Mouse (Mus musculus) layer of hippocampus, postnatal 25 days (tissue): ENCODE results near the gene Cma1. TPM values are rescaled to one million over a fixed set of nuclear protein-coding genes. Genes with fewer than 3 reads are reported as not detected.
"Not testable (repeated sequence)": the region's sequence is repeated elsewhere in the genome, so short reads cannot be mapped to it uniquely, and the experiment has no call there.

ENCODE experiments used
- DNase-seq, 2 experiments: peaks; one replicate each; pipeline ENCODE4 v3.0.0; 2022; ENCODE audit warnings: mixed read lengths in 2 of 2, low spot score in 1 of 2; ENCODE audit errors: extremely low spot score in 1 of 2
- total RNA-seq, 2 experiments: library from RNA; stranded (reverse); gene quantifications; 2 replicates each; pipeline ENCODE4 v1.2.3; 2021

The Cma1 gene
- total RNA-seq = under 1 TPM in 1 of 2 experiments, not detected in 1; 0.59 TPM

DNA sequence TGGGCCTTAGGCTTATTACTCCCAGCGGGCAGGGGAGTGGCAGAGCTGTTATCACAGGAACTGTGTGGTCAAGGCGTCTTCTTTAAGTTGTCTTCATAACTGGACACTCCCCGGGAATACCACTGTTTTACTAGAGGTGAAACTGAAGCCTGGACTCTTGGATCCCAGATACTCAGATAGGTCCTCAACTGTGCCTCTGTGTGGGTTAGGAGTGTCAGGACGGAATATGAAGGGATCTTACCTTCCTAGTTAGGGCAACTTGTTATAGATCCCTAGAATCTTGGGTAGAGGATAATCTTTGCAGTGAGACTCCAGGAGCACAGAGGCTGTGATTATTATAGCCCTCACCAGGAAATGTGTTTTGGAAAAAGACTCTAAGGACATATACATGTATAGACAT lies at the start of gene Cma1:
Cma1 (minus strand) TSS at position 101 of the 400 bp plus-strand sequence.
- DNase-seq = no peak

DNA sequence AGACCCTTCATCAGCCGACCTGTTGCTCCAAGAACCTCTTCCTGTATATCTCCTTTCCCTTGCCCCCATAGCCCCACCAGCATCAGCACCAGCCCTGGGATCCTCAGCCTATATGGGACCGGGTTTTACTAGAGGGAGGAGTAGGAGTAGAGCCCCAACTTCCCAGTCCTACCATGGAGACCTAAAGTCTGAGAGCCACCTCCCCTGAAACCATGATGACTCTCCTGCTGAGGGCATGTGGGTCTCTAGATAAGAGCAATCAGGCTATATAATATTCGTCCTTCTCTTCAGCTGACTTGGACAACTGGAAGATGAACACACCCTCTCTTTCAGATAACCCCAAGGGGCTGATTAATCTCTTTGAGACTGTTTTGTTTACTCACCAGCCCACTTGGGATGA lies 43.0 kb upstream of the Cma1 start:
- DNase-seq = not testable (repeated sequence)

DNA sequence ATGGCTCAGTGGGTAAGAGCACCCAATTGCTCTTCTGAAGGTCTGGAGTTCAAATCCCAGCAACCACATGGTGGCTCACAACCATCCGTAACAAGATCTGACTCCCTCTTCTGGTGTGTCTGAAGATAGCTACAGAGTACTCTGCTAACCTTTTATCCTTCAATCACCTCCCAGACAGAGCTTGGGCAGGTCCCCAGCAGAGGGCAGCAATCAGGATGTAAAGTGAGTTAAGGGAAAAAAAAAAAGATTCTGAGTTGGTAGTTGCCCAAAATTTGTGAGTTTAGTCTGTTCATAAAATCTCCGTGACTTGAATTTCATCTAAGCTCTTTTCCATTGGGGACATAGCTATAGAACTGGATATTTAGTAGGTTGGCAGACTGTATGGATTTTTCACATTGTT lies 19.4 kb upstream of the Cma1 start:
- not testable (repeated sequence) for DNase-seq

DNA sequence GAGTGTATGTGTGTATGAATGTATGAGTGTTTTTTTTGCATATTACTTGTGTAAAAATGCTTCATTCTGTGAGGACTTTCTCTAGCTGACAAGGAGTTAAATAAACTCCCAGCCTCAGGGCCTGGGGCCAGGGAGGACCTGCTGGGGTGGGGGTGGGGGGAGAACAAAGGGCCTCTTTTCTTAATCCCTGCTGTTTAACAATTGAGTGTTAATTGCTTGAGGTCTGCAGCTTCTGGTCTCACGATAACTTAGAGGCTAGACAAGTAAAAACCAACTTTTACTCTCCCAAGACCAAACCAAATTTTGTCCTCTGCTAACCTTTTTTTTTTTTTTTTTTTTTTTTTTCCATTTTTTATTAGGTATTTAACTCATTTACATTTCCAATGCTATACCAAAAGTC lies 18.8 kb upstream of the Cma1 start:
- no peak for DNase-seq

DNA sequence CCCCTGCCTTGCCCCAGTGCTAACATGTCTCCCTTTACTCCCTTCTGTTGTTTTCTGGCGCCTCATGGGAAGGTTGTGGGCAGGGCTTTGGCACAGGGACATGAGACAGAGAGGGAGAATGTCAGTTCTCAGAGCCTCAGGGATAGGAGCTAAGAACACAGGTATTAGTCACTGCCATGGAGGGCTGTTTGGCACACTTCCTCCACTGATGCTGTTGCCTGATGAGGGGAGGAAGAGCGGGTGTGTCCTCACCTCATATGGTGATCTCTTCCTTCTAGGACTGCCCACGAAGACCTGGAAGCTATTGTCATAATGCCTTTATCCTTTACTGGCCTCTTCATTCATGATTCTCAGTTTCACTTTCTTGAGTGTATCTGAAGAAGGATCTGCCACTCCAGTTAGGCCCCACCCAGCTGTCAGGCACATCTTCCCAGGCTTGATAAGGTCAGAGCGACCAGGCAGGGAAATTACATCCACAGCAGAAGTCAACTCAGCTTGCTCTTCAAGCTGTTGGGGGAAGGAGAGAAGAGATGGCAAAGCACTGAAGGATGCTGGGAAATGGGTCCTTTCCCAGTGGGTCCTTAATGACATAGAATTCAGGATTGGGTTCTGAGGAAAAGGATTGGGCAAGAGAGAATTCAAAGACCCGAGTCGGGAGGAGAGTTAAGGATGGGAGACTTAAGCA lies 6.0 kb upstream of the Cma1 start, which contains the start of gene Cma2:
Cma2 (plus strand) TSS at position 635 of the 685 bp plus-strand sequence.
- no peak for DNase-seq

DNA sequence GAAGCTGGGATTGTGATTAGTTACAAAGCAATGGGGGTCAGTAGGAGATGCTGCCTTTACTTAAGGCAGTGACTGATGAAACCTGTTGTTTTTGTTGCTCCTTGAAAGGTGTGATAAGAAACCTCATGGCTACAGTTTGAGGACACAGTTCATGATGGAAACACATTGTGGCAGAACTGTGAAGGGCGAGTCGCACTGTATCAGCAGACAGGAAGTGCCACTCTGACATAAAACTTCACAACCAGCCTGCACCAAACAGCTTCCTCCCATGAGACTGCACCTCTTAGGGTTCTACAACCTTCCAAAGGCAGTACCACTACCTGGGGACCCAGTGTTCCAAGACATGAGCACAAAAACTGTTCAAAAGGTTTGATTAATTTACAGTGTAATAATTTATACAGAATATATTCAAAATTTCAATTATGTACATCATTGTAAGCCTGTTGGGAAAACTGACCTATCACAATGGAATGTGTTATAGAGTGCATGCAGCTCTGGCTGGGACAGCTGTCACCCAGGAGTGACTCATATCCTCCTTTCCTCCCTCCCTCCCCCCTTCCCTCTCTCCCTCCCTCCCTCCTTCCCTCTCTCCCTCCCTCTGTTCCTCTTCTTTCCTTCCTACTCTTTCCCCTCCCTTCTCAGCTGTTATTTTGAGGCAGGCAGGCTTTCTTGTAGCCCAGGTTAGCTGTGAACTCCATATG lies 1.9 kb upstream of the Cma1 start:
- DNase-seq = no peak

DNA sequence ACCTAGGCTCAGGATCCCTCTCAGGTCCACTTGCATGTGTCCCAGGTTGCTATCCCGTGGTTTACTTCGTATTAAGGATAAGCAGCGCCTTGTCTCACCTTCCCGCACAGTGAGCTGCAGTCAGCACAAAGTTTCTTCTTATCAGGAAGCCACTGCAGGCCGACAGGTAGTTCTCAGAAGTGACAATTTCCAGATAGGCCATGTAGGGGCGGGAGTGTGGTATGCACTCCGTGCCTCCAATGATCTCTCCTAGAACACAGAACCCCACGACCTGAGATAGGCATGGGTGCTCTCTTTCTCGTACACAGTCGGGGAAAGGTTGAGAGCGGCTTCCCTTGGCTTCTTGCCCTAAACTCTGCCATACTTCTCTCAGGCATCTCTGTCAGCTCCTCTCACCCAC lies 874 bp downstream of the Cma1 start:
- no peak for DNase-seq

DNA sequence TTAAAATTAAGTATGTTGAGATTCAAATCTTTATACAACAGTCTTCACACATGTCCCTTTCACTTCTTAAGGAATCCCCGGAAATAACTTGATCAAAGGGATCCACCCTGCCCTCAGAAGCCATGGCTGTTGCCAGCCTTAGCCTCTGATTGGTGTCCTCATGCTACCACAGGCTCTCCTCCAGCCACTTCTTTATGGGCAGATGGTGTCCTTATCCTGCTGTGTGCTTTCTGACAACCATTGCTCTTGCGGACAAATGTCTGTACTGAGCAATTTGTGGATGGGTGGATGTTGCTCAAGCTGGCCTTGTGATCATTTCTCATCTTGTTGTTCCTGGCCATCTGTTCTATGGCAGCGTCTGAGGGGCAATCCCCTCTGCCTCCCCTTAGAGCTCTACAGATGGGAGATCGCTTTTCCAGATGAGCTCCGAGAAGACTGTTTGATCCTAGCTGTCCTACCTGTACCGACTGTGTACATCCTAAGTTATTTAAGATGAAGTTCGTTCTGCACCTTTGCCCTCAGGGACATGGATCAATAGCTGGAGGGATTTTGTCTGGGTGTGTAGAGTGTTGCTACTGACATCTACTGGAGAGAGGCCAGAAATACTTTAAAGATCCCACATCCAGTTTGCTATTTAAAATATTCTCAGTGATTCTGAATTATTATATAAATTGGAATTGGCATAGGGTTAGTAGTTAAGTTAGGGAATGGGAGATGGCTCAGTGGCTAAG lies 4.2 kb downstream of the Cma1 start:
- no peak for DNase-seq

DNA sequence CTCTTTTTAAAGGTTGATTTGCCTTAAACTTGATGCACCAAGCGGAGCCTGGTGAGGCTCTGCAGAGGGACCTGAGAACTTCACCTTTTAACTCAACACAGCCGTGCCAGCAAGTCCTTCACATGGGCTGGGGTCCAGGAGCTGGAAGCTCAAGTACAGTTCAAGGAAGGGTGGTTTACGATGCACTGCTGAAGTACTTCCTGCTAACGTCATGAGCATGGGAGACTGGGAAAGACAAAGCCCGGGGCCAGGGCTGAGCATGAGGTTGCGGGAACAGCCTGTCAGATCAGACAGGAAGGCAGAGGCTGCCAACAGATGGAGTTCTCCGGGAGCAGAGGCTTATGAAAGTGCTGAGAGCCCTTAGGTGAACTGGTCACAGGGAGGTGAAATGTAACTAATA lies 10.9 kb downstream of the Cma1 start:
- no peak for DNase-seq

DNA sequence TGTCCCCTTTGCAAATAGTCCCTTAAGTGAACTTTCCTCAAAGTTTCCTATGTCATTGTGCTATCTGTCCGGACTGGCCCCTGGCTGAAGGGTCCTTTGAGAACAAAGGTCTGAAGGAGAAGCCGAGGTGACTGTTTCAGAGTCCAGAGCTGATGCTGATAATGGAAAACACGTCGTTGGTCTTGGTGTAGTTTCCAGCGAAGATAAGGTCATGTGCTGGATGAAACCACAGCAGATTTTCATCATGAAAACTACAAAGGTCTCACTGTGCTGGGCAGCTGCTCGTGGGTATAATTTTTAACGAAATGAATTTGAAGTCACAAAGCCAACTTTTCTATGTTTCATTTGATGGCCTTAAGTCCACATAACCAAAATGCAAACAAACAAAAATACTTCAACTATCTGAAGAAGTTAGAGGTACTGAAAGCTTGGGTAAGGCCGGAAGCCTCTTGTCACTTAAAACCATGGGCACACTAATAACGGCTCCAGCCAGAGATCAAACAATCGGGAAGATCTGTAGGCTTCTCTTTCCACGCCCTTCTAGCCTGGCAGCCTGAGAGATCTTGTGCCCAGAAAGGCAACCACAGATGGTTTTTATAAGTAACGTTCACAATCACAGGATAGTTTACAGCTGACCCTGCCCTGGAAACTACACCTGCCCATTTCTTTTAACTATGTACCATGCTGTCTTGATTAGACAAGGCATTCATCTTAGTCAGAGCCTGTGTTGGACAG lies 15.0 kb downstream of the Cma1 start:
- DNase-seq = no peak

DNA sequence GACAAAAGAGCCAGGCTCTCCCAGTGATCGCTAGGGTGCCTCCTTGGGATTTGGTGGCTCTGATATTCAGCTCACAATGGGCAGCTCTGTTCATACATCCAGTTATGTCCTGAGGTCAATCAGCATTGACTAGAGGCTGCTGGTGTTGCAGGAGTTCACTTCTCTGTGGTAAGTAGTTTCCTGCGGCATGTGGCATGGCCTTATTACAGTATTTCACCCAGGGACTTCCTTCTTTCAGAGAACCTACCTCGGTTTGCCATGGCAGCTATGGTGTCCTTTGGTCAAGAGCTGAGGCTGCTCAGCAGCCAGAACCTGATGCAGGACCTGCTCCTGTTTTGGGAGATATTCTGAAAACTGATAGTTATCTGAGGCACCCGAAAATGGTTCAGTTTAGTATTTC lies 17.6 kb downstream of the Cma1 start:
- no peak for DNase-seq

DNA sequence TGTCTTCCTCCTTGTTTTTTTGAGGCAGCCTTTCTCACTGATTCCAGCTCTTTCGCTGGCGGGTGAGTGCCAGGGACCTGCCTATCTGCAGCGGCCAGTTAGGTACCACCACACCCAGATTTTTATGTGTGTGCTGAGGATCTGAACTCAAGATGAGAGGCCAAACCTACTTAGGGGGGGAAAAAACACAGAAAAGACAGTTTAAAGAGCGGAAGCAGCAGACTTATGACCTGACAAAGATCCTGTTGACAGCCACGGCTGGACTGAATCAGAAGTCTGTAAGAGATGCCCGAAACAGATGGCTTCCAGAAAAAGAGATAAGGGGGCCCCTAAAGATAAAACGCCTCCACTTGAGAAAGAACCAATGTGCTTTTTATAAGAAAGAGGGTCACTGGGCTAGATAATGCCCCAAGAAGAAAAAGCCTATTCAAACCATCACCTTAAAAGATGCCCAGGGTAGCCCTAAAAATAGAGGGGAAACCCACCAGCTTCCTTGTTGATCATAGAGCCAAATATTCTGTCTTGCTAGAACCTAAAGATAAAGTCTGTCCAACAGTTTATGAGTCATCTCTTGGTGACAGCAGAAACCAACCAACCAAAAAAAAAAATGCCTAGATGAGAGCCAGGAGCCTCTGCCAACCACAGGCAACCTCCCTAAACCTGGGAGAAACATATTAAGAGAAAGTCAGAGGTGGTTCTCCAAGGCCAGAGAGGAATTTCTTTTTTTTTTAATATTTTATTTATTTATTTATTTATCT lies 21.8 kb downstream of the Cma1 start:
- no peak for DNase-seq

DNA sequence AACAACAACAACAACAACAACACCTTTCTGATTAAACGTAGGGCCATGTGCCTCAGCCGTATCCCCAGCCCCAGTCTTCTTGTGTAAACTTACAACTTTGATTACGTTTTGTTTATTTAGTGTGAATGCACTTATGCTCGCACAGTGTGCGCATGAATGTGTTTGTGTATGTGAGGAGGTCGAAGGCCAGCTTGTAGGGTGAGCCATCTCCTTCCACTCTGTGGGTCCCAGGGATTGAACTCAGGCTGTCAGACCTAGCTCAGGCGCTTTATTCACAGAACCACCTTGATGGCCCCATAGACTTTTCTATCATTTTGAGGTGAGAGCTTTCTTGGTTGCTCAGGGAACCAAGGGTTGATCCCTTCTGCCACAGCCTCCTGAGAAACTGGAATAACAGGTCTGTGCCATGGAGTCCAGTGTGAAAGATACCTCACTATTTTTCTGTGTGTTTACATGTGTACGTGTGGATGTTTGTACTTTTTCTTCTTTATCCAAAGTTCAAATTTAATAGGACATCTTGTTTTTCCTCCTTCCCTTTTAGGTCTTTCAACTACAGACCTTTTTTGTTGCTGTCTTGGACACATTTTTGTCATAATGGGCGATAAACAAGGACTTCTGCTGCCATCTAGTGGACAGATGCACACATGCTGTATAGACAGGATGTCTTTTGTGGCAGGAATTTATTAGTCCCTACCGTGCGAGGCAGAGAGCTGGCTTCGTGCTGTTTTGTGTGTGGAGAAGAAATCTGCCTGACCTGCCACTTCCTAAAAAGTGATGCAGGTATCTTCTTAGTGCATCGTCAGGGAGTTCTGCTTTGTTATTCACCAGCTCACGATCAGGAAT lies 26.0 kb downstream of the Cma1 start:
- DNase-seq = peak in 1 of 2 experiments; percentile 65

DNA sequence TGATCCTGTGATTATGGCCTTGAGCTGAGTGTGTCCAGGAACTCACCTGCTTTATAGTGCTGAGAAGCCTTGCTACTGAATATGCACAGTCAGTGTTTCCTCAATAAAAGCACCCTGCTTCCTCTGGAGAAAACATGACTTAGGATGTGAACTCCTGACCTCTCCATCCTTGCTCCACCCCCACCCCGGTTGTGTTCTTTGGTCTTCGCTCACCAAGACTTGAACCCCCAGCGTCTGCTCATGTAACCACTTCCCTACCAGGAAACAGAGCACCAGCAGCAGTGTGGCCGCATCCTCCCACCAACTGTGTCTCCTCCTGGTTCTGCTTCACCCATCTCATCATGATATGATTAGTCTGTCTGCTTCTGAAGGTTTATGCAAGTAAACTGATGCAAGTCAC lies 31.1 kb downstream of the Cma1 start:
- no peak for DNase-seq

DNA sequence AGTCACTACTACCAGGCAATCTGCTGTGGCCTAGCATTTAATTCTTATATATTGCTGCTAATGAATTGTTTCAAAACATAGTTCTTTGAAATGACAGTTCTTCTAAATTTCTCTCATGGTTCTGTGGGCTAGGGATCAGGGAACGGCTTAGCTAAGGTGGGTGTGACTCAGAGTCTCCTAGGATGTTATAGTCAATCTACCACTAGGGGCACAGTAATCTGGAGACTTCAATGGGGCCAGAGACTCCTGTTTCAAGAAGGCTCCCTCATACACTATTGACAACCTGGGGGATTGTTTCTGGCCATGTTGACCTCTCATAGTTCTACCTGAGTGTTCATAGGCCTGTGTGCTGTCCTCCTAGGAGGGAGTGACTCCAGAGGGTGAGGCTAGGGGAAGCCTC lies 39.0 kb downstream of the Cma1 start:
- no peak for DNase-seq

DNA sequence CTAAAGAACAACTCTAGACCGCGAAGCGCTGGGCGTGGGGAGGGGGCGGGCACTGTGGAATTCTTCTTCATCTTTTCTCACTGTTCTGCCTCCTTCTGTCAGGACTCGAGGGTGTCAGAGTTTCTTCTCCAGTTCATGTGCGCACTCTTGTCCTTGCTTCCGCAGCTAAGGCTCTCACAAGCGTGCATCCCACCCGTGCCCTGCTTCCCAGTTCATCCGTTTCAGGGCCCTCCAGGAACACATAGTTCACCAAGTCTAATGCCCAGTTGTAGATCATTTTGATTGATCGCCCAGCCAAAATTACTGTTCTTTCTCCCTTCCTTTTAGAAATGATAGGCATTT lies 44.1 kb downstream of the Cma1 start:
- DNase-seq = no peak

DNA sequence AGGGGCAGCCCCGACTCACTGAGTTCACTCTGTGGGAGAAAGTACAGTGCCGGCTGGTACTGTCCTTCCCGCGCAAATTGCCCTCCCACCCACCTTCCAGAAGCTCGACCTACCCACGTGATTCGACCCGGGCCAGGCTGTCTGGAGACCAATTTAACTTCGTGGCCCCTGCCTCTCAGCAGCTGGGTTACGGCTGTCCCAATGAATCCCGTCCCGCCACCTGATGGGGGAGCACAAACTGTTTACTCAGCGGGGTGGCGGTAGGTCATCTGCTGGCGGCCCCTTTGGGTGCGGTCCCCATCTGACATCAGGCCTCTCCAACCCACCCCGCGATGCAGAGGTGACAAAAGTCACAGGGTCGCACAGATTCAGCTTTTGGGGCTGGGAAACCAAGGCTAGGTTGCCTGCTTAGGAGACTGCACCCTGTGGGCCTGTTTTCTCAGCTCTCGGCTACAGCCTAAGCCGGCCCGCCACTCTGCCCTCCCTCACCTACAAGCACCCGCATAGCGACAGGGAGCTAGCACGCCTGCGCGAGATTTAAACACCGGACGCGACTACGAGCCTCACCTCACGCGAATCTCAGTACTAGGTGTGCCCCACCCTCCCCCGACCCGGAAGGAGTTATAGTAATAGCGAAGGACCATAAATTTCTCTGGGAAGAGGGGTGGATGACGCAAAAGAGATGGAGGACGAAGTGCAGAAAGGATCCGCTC lies 44.6 kb downstream of the Cma1 start, which contains the start of gene Sdr39u1:
Sdr39u1 (minus strand) TSS at position 593 of the 713 bp plus-strand sequence.
- peak; percentile 67 to 73 for DNase-seq

DNA sequence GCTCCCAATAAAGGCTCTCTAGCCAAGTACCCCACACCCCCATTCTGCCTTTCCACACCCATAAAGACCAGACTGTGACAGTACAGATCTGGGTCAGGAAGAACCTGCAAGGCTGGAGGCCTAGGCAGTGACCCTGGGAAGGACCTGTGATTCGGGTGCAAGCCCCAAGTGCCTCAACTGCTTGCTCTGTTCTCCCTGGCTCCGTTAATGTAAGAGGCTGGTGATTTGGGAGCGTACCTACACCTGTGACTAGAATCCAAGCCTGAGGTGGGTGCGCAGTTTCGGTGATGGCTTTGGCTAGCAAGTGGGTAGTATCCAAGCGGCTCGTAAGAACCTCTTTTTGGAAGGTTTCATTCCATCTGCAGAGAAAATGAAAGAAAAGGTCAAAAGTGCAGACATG lies 45.5 kb downstream of the Cma1 start:
- no peak for DNase-seq

DNA sequence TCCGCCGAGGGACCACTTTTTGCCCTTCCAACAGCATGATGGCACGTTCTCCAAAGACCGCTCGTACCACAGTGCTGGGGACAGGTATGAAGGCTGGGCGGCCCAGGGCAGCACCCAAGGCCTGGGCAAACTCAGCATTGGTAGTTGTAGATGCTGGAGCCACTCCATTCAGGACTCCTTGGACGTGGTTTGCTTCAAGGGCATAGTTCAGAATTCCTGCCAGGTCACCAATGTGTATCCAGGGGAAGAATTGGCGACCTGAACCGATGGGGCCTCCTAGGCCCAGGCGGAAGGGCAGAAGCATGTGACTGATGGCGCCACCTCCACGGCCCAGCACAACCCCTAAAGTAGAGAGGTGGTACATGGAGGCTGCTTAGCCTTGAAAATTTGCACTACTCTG lies 46.8 kb downstream of the Cma1 start:
- DNase-seq = no peak
